Comparison of ENCODE assay signal across 10 mouse cellular contexts in genomic region chr13:3743692-3744457, GRCm38 (mm10).
DNase-seq lines count a peak whose midpoint lies in the region; ATAC-seq and TF ChIP-seq lines count a peak whose summit lies in the region.
"Had no signal": no experiment of that assay in that cellular context is flagged by ENCODE, and none has a peak within 500 bp of the region (broad histone marks: within the 10 kb centered on the region; RNA-seq: fewer than 3 reads in every experiment).

No protein-coding gene starts in this region.

- H3K27ac ChIP-seq in intestine, postnatal 0 days (ENCODE audit: low read depth, low read length): peak overlapping the region; percentile 86

- ATAC-seq in intestine, postnatal 0 days: peak; percentile 95
- ATAC-seq in megakaryocyte progenitor cell, adult 5-6 weeks (replicated peaks; ENCODE audit: poor library complexity): peak; percentile 49

- peak overlapping the region; percentile 39 for H3K4me2 ChIP-seq in intestine, postnatal 0 days (replicated peaks; ENCODE audit: low read depth)

- H3K27me3 ChIP-seq in intestine, postnatal 0 days (replicated peaks; ENCODE audit: control insufficient read depth, insufficient read depth, low read length): no peaks in the 10 kb centered on the region

- no peaks in the 10 kb centered on the region for H3K36me3 ChIP-seq in intestine, postnatal 0 days (ENCODE audit: control insufficient read depth, insufficient read depth)

- 0 out of 2 replicates have a peak overlapping the region, but pooled peaks have one; percentile 4 for H3K4me3 ChIP-seq in intestine, postnatal 0 days (ENCODE audit: low read depth, low read length)

- 59% methylated on average over 6 of the region's 6 CpGs for WGBS in intestine, postnatal 0 days

- peaks cover 11% of the 10 kb centered on the region for H3K4me1 ChIP-seq in intestine, postnatal 0 days (replicated peaks; ENCODE audit: control insufficient read depth, insufficient read depth, low read length)

- H3K9me3 ChIP-seq in intestine, postnatal 0 days (ENCODE audit: control insufficient read depth): no peaks in the 10 kb centered on the region

- H3K9ac ChIP-seq in intestine, postnatal 0 days (ENCODE audit: low read depth, low read length): no peak overlapping the region

- no peak for TF ChIP-seq CTCF in intestine, postnatal 0 days (IDR thresholded peaks at IDR 0.05; ENCODE audit: low read depth)

- peak; percentile 53 for DNase-seq in kidney, adult 18-20 months
- no peak for DNase-seq in kidney, postnatal 10 days
- peak; percentile 21 for DNase-seq in adrenal gland, postnatal 25 days
- DNase-seq in layer of hippocampus, adult 9-10 months (ENCODE audit: low spot score): no peak
- DNase-seq in cerebellum, postnatal 10 days: no peak
- no peak for DNase-seq in right cerebral cortex, adult 18-20 months
- DNase-seq: cerebellum, postnatal 14 days; lung, adult 18-20 months had no signal

Comparison
In these comparisons a context has a peak if more than half of its experiments do, and no peak if none do; other contexts are left out.
1. DNase-seq: peak in kidney, adult 18-20 months (single experiment) and adrenal gland, postnatal 25 days (single experiment); none in kidney, postnatal 10 days (single experiment), layer of hippocampus, adult 9-10 months (single experiment), cerebellum, postnatal 10 days (0 of 2) and right cerebral cortex, adult 18-20 months (single experiment).